Mouse (Mus musculus): ENCODE data around the gene Caskin2.
A peak's percentile ranks its signal among the peaks of the same experiment; 100 is the strongest.
"Not testable (repeated sequence)": the region's sequence is repeated elsewhere in the genome, so short reads cannot be mapped to it uniquely, and the experiment has no call there.

Caskin2 gene

GRCm38 (mm10) chr11:115765607-115766141 is 47.8 kb downstream of the Caskin2 start:
- DNase-seq (ENCODE audit: low spot score in 2 of 2), result peak in 1 of 2 experiments; percentile 45

GRCm38 (mm10) chr11:115765103-115765606 is 48.3 kb downstream of the Caskin2 start, which contains the start of gene Tmem94:
Tmem94 (plus strand) TSS chr11:115765433.
- DNase-seq (ENCODE audit: low spot score in 2 of 2), result peak; percentile 93 to 96

- no peak for DNase-seq (ENCODE audit: low spot score in 2 of 2)
Observed at GRCm38 (mm10) chr11:115764698-115765097, 48.7 kb downstream of the Caskin2 start.

- not testable (repeated sequence) for DNase-seq (ENCODE audit: low spot score in 2 of 2)
Observed at GRCm38 (mm10) chr11:115762176-115762575, 51.3 kb downstream of the Caskin2 start.

- no peak for DNase-seq (ENCODE audit: low spot score in 2 of 2)
Observed at GRCm38 (mm10) chr11:115753485-115753884, 60.0 kb downstream of the Caskin2 start.

GRCm38 (mm10) chr11:115752653-115753052 is 60.8 kb downstream of the Caskin2 start:
- no peak for DNase-seq (ENCODE audit: low spot score in 2 of 2)

DNA sequence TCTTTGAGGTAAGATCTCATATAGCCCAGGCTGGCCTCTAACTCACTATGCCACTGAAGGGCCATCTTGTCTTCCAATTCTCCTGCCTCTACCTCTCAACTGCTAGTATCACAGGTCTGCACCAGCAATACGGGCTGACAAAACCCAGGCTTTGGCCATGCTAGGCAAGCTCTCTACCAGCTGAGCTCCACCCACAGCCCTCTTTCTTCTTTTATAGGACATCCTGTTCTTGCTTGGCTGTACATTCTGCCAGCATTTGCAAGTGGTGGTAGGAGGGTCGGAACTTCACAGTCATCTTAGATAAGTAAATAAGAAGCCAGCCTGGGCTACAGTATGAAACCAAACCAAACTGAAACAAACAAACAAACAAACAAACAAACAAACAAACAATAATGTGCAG is 61.7 kb downstream of the Caskin2 start:
- DNase-seq (ENCODE audit: low spot score in 2 of 2), result no peak

DNA sequence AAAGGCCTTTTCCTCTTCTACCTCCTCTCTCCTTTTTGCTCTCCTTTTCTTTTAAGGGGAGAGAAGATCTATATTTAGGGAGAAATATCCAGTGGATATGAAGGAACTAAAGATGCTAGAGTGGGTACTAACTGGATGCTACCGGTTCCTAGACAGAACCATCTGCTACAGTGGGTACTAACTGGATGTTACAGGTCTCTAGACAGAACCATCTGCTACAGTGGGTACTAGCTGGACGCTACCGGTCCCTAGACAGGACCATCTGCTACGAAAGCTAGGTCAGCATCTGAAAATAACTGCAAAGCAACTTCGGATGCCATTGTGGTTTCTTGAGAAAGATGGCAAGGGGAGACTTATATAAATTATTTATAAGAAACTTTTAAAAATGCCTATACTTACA is 63.6 kb downstream of the Caskin2 start:
- DNase-seq (ENCODE audit: low spot score in 2 of 2), result no peak

Data from urinary bladder, adult 18-20 months (tissue).